Mouse (Mus musculus) embryonic fibroblast, embryonic 13.5 days (primary cell): ENCODE data around the gene Gm5580.

Source experiments
- CTCF ChIP-seq: IDR thresholded peaks from 2 replicates; pipeline ENCODE4 v1.5.1; 2011; ENCODE audit warnings: mild to moderate bottlenecking, control low read depth, low read length, moderate library complexity, borderline replicate concordance; ENCODE audit not compliant: insufficient read depth
- POLR2A ChIP-seq: IDR thresholded peaks from 2 replicates; pipeline ENCODE4 v1.6.1; 2011; ENCODE audit warnings: low read depth, mild to moderate bottlenecking, control low read depth, low read length, moderate library complexity

GRCm38 (mm10) chr6:116514832-116515231, 36.1 kb upstream of the Gm5580 start:
- TF ChIP-seq POLR2A (no peak), CTCF (no peak)
